Mouse (Mus musculus) stomach, postnatal 0 days (tissue): ENCODE results near the gene Ndufaf2. TPM values are rescaled to one million over a fixed set of nuclear protein-coding genes. Genes with fewer than 3 reads are reported as not detected.
A peak's percentile ranks its signal among the peaks of the same experiment; 100 is the strongest.

Experiments used
- ATAC-seq: fragments of 200-750 bp; cut with Nextera tagmentation; 2 replicates; pipeline ENCODE4 v1.8.0; 2017; ENCODE audit not compliant: low FRiP score, low TSS enrichment
- DNase-seq: peaks from one replicate; pipeline ENCODE4 v3.0.0-alpha.2; 2016; ENCODE audit warnings: low spot score
- H3K27ac ChIP-seq: fragments of 300-500 bp; sonication (generic); replicated peaks from 2 replicates; pipeline ENCODE4 v1.5.1; 2014; ENCODE audit warnings: mild to moderate bottlenecking, control low read depth
- H3K27me3 ChIP-seq: fragments of 300-500 bp; sonication (generic); 2 replicates; pipeline ENCODE4 v1.6.1; 2014; ENCODE audit warnings: low read length; ENCODE audit not compliant: control insufficient read depth, insufficient read depth
- H3K36me3 ChIP-seq: fragments of 300-500 bp; sonication (generic); 2 replicates; pipeline ENCODE4 v1.6.1; 2014; ENCODE audit warnings: low read length, mixed read lengths; ENCODE audit not compliant: control insufficient read depth, insufficient read depth
- H3K4me1 ChIP-seq: fragments of 300-500 bp; sonication (generic); replicated peaks from 2 replicates; pipeline ENCODE4 v1.6.1; 2014; ENCODE audit warnings: antibody characterized with exemption; ENCODE audit not compliant: control insufficient read depth, insufficient read depth
- H3K4me2 ChIP-seq: fragments of 300-500 bp; sonication (generic); replicated peaks from 2 replicates; pipeline ENCODE4 v1.6.1; 2014; ENCODE audit warnings: low read depth, mild to moderate bottlenecking, control low read depth, moderate library complexity
- H3K4me3 ChIP-seq: fragments of 300-500 bp; sonication (generic); 2 replicates; pipeline ENCODE4 v1.5.1; 2014; ENCODE audit warnings: low read depth, low read length, control low read depth
- H3K9ac ChIP-seq: fragments of 300-500 bp; sonication (generic); 2 replicates; pipeline ENCODE4 v1.6.1; 2014; ENCODE audit warnings: mild to moderate bottlenecking, low read length, control low read depth, mixed read lengths
- H3K9me3 ChIP-seq: fragments of 300-500 bp; sonication (generic); 2 replicates; pipeline ENCODE4 v1.6.1; 2016; ENCODE audit warnings: low read length; ENCODE audit not compliant: control insufficient read depth
- CTCF ChIP-seq: IDR thresholded peaks from 2 replicates; pipeline ENCODE4 v1.5.1; 2016; ENCODE audit warnings: antibody characterized with exemption, low read depth, mild to moderate bottlenecking, moderate library complexity
- EP300 ChIP-seq: optimal IDR thresholded peaks from 2 replicates; pipeline ENCODE3; 2016; ENCODE audit warnings: antibody characterized with exemption
- WGBS: fragments of 180-500 bp; shearing (Covaris S2); extraction: QIAGEN DNeasy Blood & Tissue Kit; methylation state at CpG from one replicate; pipeline ENCODE4 v1.1.7; 2014; 5-methylcytosine and 5-hydroxymethylcytosine counted together
- polyA plus RNA-seq: library from polyadenylated mRNA; unstranded; fragments of >200 nt; fragmentation: Nextera tagmentation; extraction: Ambion mirVana; gene quantifications from 2 replicates; pipeline ENCODE4 v1.2.1, GENCODE M21; 2015

Ndufaf2 gene
- polyA plus RNA-seq, 1 experiment from 2014 or later = 44.9 TPM

DNA sequence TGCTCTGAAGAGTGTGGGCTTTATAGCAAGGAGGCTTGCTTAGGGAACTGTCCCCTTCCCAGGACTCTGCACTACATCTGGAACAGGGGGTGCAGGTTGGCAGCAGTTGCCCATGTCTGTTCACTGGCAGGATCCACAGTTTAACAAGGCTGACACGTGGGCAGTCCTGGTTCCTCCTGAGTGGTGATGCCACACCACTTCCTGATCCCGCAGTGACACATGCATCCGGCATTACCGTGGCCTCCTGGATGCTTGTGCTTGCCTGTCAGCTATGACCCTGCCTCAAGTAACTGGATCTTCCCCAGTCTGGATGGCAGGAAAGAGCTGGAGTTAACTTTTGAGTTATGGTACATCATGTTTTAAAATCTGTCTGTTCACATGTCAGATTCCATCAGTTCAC lies 29.6 kb upstream of the Ndufaf2 start:
- no peak for ATAC-seq
- H3K4me1 ChIP-seq = no peaks in the 10 kb centered on the region
- no peak overlapping the region for H3K4me3 ChIP-seq
- no peak overlapping the region for H3K4me2 ChIP-seq
- DNase-seq = no peak
- WGBS = 87% methylated on average over 4 of the region's 4 CpGs
- H3K36me3 ChIP-seq = no peaks in the 10 kb centered on the region; the same call in 1 of the 2 replicates
- H3K9ac ChIP-seq = no peak overlapping the region
- no peaks in the 10 kb centered on the region for H3K9me3 ChIP-seq
- no peak overlapping the region for H3K27ac ChIP-seq
- TF ChIP-seq CTCF (no peak), EP300 (no peak)
- no peaks in the 10 kb centered on the region for H3K27me3 ChIP-seq

DNA sequence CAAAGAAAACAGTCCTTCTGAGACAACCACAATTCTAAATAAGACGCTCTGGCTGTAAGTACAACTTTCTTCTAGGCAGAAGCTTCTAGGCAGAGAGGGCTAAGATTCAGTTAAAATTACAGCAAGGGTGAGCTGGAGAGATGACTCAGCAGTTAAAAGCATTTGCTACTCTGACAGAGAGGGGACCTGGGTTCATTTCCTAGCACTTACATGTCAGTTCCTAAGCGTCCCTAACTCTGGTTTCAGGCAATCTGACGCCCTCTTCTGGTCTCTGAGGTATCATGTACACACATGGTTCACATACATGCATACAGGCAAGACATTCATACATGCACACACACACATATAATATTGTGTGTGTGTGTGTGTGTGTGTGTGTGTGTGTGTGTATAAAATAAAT lies 27.1 kb upstream of the Ndufaf2 start:
- H3K9ac ChIP-seq = no peak overlapping the region
- DNase-seq (no peak), ATAC-seq (no peak)
- no peaks in the 10 kb centered on the region for H3K27me3 ChIP-seq
- no peak overlapping the region for H3K4me3 ChIP-seq
- H3K27ac ChIP-seq = no peak overlapping the region
- H3K4me1 ChIP-seq = no peaks in the 10 kb centered on the region
- no peak overlapping the region for H3K4me2 ChIP-seq
- H3K36me3 ChIP-seq = peaks cover 5% of the 10 kb centered on the region; the same call in 1 of the 2 replicates
- 94% methylated on average over 3 of the region's 3 CpGs for WGBS
- TF ChIP-seq EP300 (no peak), CTCF (0 out of 2 replicates have a peak, but pooled peaks have one; percentile 4)
- no peaks in the 10 kb centered on the region for H3K9me3 ChIP-seq

DNA sequence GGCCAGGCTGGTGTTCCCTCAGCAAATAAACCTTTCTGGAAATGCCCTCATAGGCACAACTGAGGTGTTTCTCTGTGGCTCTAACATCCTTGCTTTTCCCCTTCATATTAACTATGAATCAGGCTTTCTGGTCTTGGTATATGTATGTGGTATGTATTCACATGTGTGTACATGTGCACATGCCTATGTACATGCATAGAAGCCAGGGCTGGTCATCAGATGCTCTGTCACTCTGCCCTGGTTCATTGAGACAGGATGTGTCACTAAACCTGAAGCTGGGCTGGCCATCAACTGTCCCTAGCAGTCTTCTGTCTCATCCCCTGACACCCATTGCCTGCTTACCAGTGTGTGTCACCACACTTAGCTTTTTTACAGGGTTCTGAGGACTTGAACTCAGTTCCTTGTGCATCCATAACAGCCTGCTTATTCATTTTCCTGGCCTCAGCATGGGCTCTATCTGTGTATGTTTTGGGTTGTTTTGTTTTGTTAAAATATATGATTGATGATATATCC lies 26.4 kb upstream of the Ndufaf2 start:
- H3K9ac ChIP-seq = no peak overlapping the region
- H3K4me3 ChIP-seq = no peak overlapping the region
- H3K27me3 ChIP-seq = no peaks in the 10 kb centered on the region
- DNase-seq = no peak
- TF ChIP-seq EP300 (no peak), CTCF (no peak)
- no peaks in the 10 kb centered on the region for H3K9me3 ChIP-seq
- peaks cover 6% of the 10 kb centered on the region; the same call in 1 of the 2 replicates for H3K36me3 ChIP-seq
- H3K4me1 ChIP-seq = no peaks in the 10 kb centered on the region
- H3K27ac ChIP-seq = no peak overlapping the region
- H3K4me2 ChIP-seq = no peak overlapping the region
- ATAC-seq = no peak

DNA sequence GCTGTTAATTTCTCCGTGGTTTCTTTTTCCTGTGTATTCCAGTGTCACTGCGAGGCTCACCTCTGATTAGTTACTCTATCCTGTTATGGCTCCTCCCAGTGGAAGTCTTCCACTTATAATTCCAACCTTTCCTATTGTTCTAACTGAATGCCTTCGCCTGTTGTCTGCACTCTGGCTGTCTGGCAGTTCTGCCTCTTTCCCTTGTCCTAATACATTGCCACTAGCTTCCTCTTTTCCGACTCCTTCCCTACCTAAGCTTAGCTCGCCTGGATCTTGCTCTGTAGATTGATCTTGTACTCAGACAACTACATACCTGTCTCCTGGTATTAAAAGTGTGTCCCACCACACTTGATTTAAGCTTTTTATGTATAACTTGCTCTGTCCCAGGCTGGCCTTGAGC lies 22.4 kb upstream of the Ndufaf2 start:
- H3K4me1 ChIP-seq = no peaks in the 10 kb centered on the region
- DNase-seq (no peak), ATAC-seq (no peak)
- H3K4me2 ChIP-seq = no peak overlapping the region
- no peak overlapping the region for H3K4me3 ChIP-seq
- no peak overlapping the region for H3K27ac ChIP-seq
- no peaks in the 10 kb centered on the region for H3K27me3 ChIP-seq
- 82% methylated on average over 5 of the region's 5 CpGs for WGBS
- H3K9ac ChIP-seq = no peak overlapping the region
- TF ChIP-seq EP300 = no peak
- TF ChIP-seq CTCF = no peak
- no peaks in the 10 kb centered on the region for H3K9me3 ChIP-seq
- H3K36me3 ChIP-seq = peaks cover 8% of the 10 kb centered on the region; the same call in 1 of the 2 replicates

DNA sequence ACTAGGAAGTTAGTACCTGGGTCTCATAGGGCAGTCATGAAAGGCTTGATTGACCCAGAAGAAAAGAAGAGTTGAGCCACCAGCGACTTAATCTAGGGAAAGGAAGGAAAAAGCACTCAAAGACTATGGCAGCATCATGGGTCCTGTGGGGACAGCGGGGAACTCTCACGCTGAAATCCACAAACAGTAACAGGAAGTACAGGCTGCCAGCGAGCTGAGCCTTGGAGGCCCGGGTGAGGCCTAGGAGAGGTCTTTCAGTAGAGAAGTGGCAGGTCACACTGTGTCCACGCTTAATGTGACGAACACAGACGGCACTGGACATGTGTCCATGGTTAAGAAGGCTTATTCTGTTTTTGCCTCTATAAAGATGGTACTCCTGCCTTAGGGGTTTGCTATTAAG lies 21.2 kb upstream of the Ndufaf2 start:
- Histone ChIP-seq H3K4me3 (no peak overlapping the region), H3K4me1 (no peaks in the 10 kb centered on the region), H3K36me3 (peaks cover 8% of the 10 kb centered on the region; the same call in 1 of the 2 replicates), H3K9ac (no peak overlapping the region), H3K27me3 (no peaks in the 10 kb centered on the region), H3K9me3 (no peaks in the 10 kb centered on the region), H3K4me2 (no peak overlapping the region), H3K27ac (no peak overlapping the region)
- 84% methylated on average over 8 of the region's 8 CpGs for WGBS
- ATAC-seq (no peak), DNase-seq (no peak)
- TF ChIP-seq CTCF = no peak
- no peak for TF ChIP-seq EP300

DNA sequence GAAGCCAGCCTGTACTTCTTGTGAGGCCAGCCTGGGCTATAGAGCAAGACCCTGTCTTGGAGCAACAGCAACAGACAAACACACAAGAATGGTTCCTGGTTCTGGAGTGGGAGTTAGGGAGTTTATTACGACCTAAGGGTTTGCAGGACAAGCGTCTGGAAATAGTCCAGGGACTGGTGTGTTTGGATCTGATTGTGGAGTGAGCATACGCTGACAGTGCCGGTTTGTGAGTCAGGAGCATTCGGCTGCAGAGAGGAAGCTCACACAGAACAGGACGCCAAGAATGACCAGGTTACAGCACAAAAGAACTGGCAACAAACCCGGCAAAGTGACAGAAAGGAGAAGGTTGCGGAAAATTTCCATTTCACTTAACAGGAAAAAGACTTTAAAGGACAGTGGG lies 12.1 kb upstream of the Ndufaf2 start:
- Histone ChIP-seq H3K4me3 (no peak overlapping the region), H3K27ac (no peak overlapping the region), H3K4me2 (no peak overlapping the region), H3K4me1 (no peaks in the 10 kb centered on the region), H3K9me3 (no peaks in the 10 kb centered on the region), H3K27me3 (no peaks in the 10 kb centered on the region), H3K9ac (no peak overlapping the region), H3K36me3 (0 out of 2 replicates have a peak, but pooled peaks cover 5% of the 10 kb centered on the region)
- DNase-seq (no peak), ATAC-seq (no peak)
- 90% methylated on average over 8 of the region's 8 CpGs for WGBS
- no peak for TF ChIP-seq CTCF
